Mouse (Mus musculus) heart, embryonic 11.5 days (tissue): ENCODE measurements at regions not wholly inside any gene's neighbourhood (a gene's known extent, or its start where the extent isn't known, plus 50 kb on each side); places are given as distances from the start of the nearest gene placed in this dataset.

Experiments
- ATAC-seq: fragments of 200-750 bp; cut with Nextera tagmentation; replicated peaks from 2 replicates; pipeline ENCODE4 v1.8.0; 2017; ENCODE audit warnings: moderate library complexity; ENCODE audit not compliant: insufficient number of reproducible peaks, low FRiP score, low TSS enrichment
- H3K27ac ChIP-seq: fragments of 300-500 bp; sonication (generic); 2 replicates; pipeline ENCODE4 v1.5.1; 2014; ENCODE audit warnings: mild to moderate bottlenecking, low read depth, low read length
- H3K27me3 ChIP-seq: fragments of 300-500 bp; sonication (generic); 2 replicates; pipeline ENCODE4 v1.6.1; 2014; ENCODE audit warnings: mild to moderate bottlenecking, low read length, mixed read lengths; ENCODE audit not compliant: control insufficient read depth, insufficient read depth
- H3K36me3 ChIP-seq: fragments of 300-500 bp; sonication (generic); 2 replicates; pipeline ENCODE4 v1.6.1; 2014; ENCODE audit warnings: mild to moderate bottlenecking, low read length, moderate library complexity, mixed read lengths; ENCODE audit not compliant: control insufficient read depth, insufficient read depth
- H3K4me1 ChIP-seq: fragments of 300-500 bp; sonication (generic); 2 replicates; pipeline ENCODE4 v1.6.1; 2014; ENCODE audit warnings: low read length; ENCODE audit not compliant: control insufficient read depth, insufficient read depth
- H3K4me2 ChIP-seq: fragments of 300-500 bp; sonication (generic); 2 replicates; pipeline ENCODE4 v1.6.1; 2014; ENCODE audit warnings: mild to moderate bottlenecking, moderate library complexity
- H3K4me3 ChIP-seq: fragments of 300-500 bp; sonication (generic); 2 replicates; pipeline ENCODE4 v1.5.1; 2014; ENCODE audit warnings: low read depth, low read length
- H3K9ac ChIP-seq: fragments of 300-500 bp; sonication (generic); 2 replicates; pipeline ENCODE4 v1.6.1; 2014; ENCODE audit warnings: mild to moderate bottlenecking, low read depth, low read length, moderate library complexity
- H3K9me3 ChIP-seq: fragments of 300-500 bp; sonication (generic); replicated peaks from 2 replicates; pipeline ENCODE4 v1.6.1; 2016; ENCODE audit warnings: low read length; ENCODE audit not compliant: control insufficient read depth
- WGBS: fragments of 180-500 bp; shearing (Covaris S2); extraction: QIAGEN DNeasy Blood & Tissue Kit; methylation state at CpG from one replicate; pipeline ENCODE4 v1.1.7; 2014; ENCODE audit not compliant: insufficient replicate concordance; 5-methylcytosine and 5-hydroxymethylcytosine counted together

- H3K9me3 ChIP-seq, result no peaks in the 10 kb centered on the region
- no peak overlapping the region for H3K4me2 ChIP-seq
- no peaks in the 10 kb centered on the region for H3K4me1 ChIP-seq
- 76% methylated on average over 4 of the region's 4 CpGs for WGBS
- H3K27me3 ChIP-seq, result no peaks in the 10 kb centered on the region
- no peak overlapping the region for H3K4me3 ChIP-seq
- ATAC-seq, result no peak
- no peak overlapping the region for H3K9ac ChIP-seq
- no peaks in the 10 kb centered on the region for H3K36me3 ChIP-seq
- no peak overlapping the region for H3K27ac ChIP-seq
These were observed 687.3 kb downstream of the Efnb2 start for GRCm38 (mm10) chr8:7973791-7974190.

GRCm38 (mm10) chr8:7964276-7964675 is 696.8 kb downstream of the Efnb2 start:
- H3K9ac ChIP-seq, result no peak overlapping the region
- ATAC-seq, result no peak
- no peak overlapping the region for H3K4me2 ChIP-seq
- no peak overlapping the region for H3K4me3 ChIP-seq
- H3K36me3 ChIP-seq, result no peaks in the 10 kb centered on the region
- no peaks in the 10 kb centered on the region for H3K27me3 ChIP-seq
- WGBS, result 86% methylated on average over 2 of the region's 2 CpGs
- H3K27ac ChIP-seq, result no peak overlapping the region
- H3K4me1 ChIP-seq, result no peaks in the 10 kb centered on the region
- no peaks in the 10 kb centered on the region for H3K9me3 ChIP-seq

- ATAC-seq, result no peak
- no peak overlapping the region for H3K4me3 ChIP-seq
- no peak overlapping the region for H3K4me2 ChIP-seq
- no peaks in the 10 kb centered on the region for H3K27me3 ChIP-seq
- H3K27ac ChIP-seq, result no peak overlapping the region
- H3K9me3 ChIP-seq, result no peaks in the 10 kb centered on the region
- no peaks in the 10 kb centered on the region for H3K4me1 ChIP-seq
- H3K9ac ChIP-seq, result no peak overlapping the region
- no peaks in the 10 kb centered on the region for H3K36me3 ChIP-seq
These were observed 704.3 kb downstream of the Efnb2 start for GRCm38 (mm10) chr8:7956745-7957144.

- H3K4me3 ChIP-seq, result no peak overlapping the region
- no peaks in the 10 kb centered on the region for H3K27me3 ChIP-seq
- WGBS, result 84% methylated on average over 3 of the region's 3 CpGs
- no peaks in the 10 kb centered on the region for H3K4me1 ChIP-seq
- no peaks in the 10 kb centered on the region for H3K36me3 ChIP-seq
- no peak overlapping the region for H3K9ac ChIP-seq
- no peak overlapping the region for H3K27ac ChIP-seq
- H3K9me3 ChIP-seq, result no peaks in the 10 kb centered on the region
- no peak overlapping the region for H3K4me2 ChIP-seq
- no peak for ATAC-seq
These were observed 706.2 kb downstream of the Efnb2 start for GRCm38 (mm10) chr8:7954851-7955250.

GRCm38 (mm10) chr8:7945966-7946775 is 714.9 kb downstream of the Efnb2 start:
- no peak overlapping the region for H3K4me3 ChIP-seq
- no peaks in the 10 kb centered on the region for H3K9me3 ChIP-seq
- no peaks in the 10 kb centered on the region for H3K27me3 ChIP-seq
- no peaks in the 10 kb centered on the region for H3K4me1 ChIP-seq
- 84% methylated on average over 10 of the region's 10 CpGs for WGBS
- H3K4me2 ChIP-seq, result no peak overlapping the region
- H3K9ac ChIP-seq, result no peak overlapping the region
- H3K36me3 ChIP-seq, result no peaks in the 10 kb centered on the region
- ATAC-seq, result no peak
- no peak overlapping the region for H3K27ac ChIP-seq

GRCm38 (mm10) chr8:7936596-7936995 is 724.4 kb downstream of the Efnb2 start:
- no peak for ATAC-seq
- H3K4me2 ChIP-seq, result no peak overlapping the region

GRCm38 (mm10) chr8:7919416-7919815 is 741.6 kb downstream of the Efnb2 start:
- Histone ChIP-seq H3K27me3 (no peaks in the 10 kb centered on the region), H3K4me3 (no peak overlapping the region), H3K4me1 (no peaks in the 10 kb centered on the region), H3K27ac (no peak overlapping the region), H3K4me2 (no peak overlapping the region), H3K9me3 (no peaks in the 10 kb centered on the region), H3K9ac (no peak overlapping the region), H3K36me3 (no peaks in the 10 kb centered on the region)
- ATAC-seq, result no peak
- 70% methylated on average over 8 of the region's 8 CpGs for WGBS

More at GRCm38 (mm10) chr8:7936596-7936995, 724.4 kb downstream of the Efnb2 start:
- Histone ChIP-seq H3K9ac (no peak overlapping the region), H3K9me3 (no peaks in the 10 kb centered on the region), H3K27ac (no peak overlapping the region), H3K4me3 (no peak overlapping the region), H3K27me3 (no peaks in the 10 kb centered on the region), H3K4me1 (no peaks in the 10 kb centered on the region), H3K36me3 (no peaks in the 10 kb centered on the region)
- 78% methylated on average over 2 of the region's 2 CpGs for WGBS

GRCm38 (mm10) chr8:7894338-7894737 is 766.7 kb downstream of the Efnb2 start:
- Histone ChIP-seq H3K9me3 (no peaks in the 10 kb centered on the region), H3K36me3 (no peaks in the 10 kb centered on the region), H3K4me2 (no peak overlapping the region), H3K4me3 (no peak overlapping the region), H3K4me1 (no peaks in the 10 kb centered on the region), H3K9ac (no peak overlapping the region), H3K27me3 (no peaks in the 10 kb centered on the region), H3K27ac (no peak overlapping the region)
- ATAC-seq, result no peak
- 65% methylated on average over 3 of the region's 3 CpGs for WGBS

- 69% methylated on average over 1 of the region's 1 CpGs for WGBS
- ATAC-seq, result no peak
- H3K4me1 ChIP-seq, result no peaks in the 10 kb centered on the region
- no peaks in the 10 kb centered on the region for H3K36me3 ChIP-seq
- H3K4me3 ChIP-seq, result no peak overlapping the region
- H3K4me2 ChIP-seq, result no peak overlapping the region
- no peak overlapping the region for H3K27ac ChIP-seq
- H3K27me3 ChIP-seq, result no peaks in the 10 kb centered on the region
- no peak overlapping the region for H3K9ac ChIP-seq
- no peaks in the 10 kb centered on the region for H3K9me3 ChIP-seq
These were observed 807.9 kb downstream of the Efnb2 start for GRCm38 (mm10) chr8:7853169-7853568.
